Mouse (Mus musculus): Measurements from ENCODE around the gene Gpr143.

- TF ChIP-seq CTCF (IDR thresholded peaks at IDR 0.05; ENCODE audit: low read depth) (no peak), EP300 (IDR thresholded peaks at IDR 0.05; ENCODE audit: low read depth) (no peak)
Measured at GRCm38 (mm10) chrX:152813339-152813738, 31.6 kb downstream of the Gpr143 start.

Measured in heart, postnatal 0 days (tissue).